Mouse (Mus musculus) myocyte (in vitro differentiated cells): ENCODE measurements at regions not wholly inside any gene's neighbourhood (a gene's known extent, or its start where the extent isn't known, plus 50 kb on each side); places are given as distances from the start of the nearest gene placed in this dataset.

Experiments
- CEBPB ChIP-seq: IDR thresholded peaks from 2 replicates; pipeline ENCODE4 v1.6.1; 2011; ENCODE audit warnings: mild to moderate bottlenecking, moderate library complexity; ENCODE audit not compliant: poor library complexity, insufficient read depth, severe bottlenecking
- E2F4 ChIP-seq: IDR thresholded peaks from one replicate; pipeline ENCODE4 v1.6.1; 2011; ENCODE audit warnings: mild to moderate bottlenecking, control low read depth, moderate library complexity; ENCODE audit not compliant: insufficient read depth
- MAX ChIP-seq: IDR thresholded peaks from one replicate; pipeline ENCODE4 v1.6.1; 2011; ENCODE audit warnings: low read depth, mild to moderate bottlenecking, control low read depth
- MYOD1 ChIP-seq, 3 experiments: IDR thresholded peaks; one replicate each; pipeline ENCODE4 v1.6.1; 2011; ENCODE audit warnings: control low read depth in 2 of 3, low read depth in 2 of 3, mild to moderate bottlenecking in 2 of 3, moderate library complexity in 1 of 3; ENCODE audit not compliant: insufficient read length in 2 of 3, control insufficient read depth in 1 of 3
- MYOG ChIP-seq, 3 experiments: IDR thresholded peaks; one replicate each; pipeline ENCODE4 v1.6.1; 2011; ENCODE audit warnings: control low read depth in 2 of 3, low read depth in 2 of 3, mild to moderate bottlenecking in 2 of 3; ENCODE audit not compliant: insufficient read length in 2 of 3, control insufficient read depth in 1 of 3, insufficient read depth in 1 of 3
- POLR2A ChIP-seq: IDR thresholded peaks from one replicate; pipeline ENCODE4 v1.6.1; 2011; ENCODE audit warnings: low read depth, mild to moderate bottlenecking, control low read depth, moderate library complexity; ENCODE audit not compliant: insufficient read length
- POLR2AphosphoS2 ChIP-seq: IDR thresholded peaks from one replicate; pipeline ENCODE4 v1.6.1; 2011; ENCODE audit warnings: low read depth, control low read depth; ENCODE audit not compliant: insufficient read length
- TCF12 ChIP-seq: IDR thresholded peaks from one replicate; pipeline ENCODE4 v1.6.1; 2011; ENCODE audit warnings: mild to moderate bottlenecking, control low read depth; ENCODE audit not compliant: poor library complexity, insufficient read depth, severe bottlenecking
- USF1 ChIP-seq: IDR thresholded peaks from one replicate; pipeline ENCODE4 v1.6.1; 2011; ENCODE audit warnings: low read depth, mild to moderate bottlenecking, control low read depth, moderate library complexity

DNA sequence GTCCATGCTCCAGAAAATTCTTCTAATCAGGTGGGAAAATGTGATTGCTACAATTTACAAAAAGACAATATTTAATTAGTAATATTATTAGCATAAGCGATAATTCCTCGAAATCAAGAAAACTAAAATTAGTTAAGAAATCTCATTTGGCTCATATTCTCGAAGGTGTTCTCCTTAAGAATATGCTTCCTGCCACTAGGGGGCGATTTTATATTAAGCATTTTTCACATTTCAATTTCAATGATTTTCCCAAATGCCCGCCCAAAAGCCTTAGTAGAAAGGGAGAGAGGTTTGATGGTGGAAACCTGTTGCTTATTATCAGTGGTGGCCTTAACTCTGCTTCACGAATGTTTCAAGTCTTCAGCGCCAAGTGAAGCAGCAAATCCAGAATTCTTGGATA lies 916.9 kb upstream of the Slc39a10 start:
- TF ChIP-seq POLR2A, result no peak
- no peak for TF ChIP-seq E2F4
- no peak for TF ChIP-seq MYOD1 (IDR thresholded peaks at IDR 0.05; ENCODE audit: control insufficient read depth in 1 of 3, insufficient read length in 2 of 3, low read depth in 2 of 3)
- TF ChIP-seq MAX, result no peak
- no peak for TF ChIP-seq POLR2AphosphoS2
- TF ChIP-seq CEBPB, result no peak
- TF ChIP-seq TCF12, result no peak
- TF ChIP-seq MYOG (IDR thresholded peaks at IDR 0.05; ENCODE audit: control insufficient read depth in 1 of 3, insufficient read depth in 1 of 3, insufficient read length in 2 of 3, low read depth in 2 of 3), result no peak
- TF ChIP-seq USF1, result no peak
